Mouse (Mus musculus): Measurements from ENCODE around the gene Olfr143.

The Olfr143 gene

GRCm38 (mm10) chr9:38252474-38252873, at the start of gene Olfr143:
Olfr143 (plus strand) TSS chr9:38252774.
- no peak for DNase-seq

GRCm38 (mm10) chr9:38208065-38208464, 44.5 kb upstream of the Olfr143 start, which contains the start of gene Olfr893:
Olfr893 (plus strand) TSS chr9:38208365.
- DNase-seq: no peak

GRCm38 (mm10) chr9:38217755-38218154, 34.8 kb upstream of the Olfr143 start, which contains the start of gene Olfr894:
Olfr894 (plus strand) TSS chr9:38218055.
- no peak for DNase-seq

GRCm38 (mm10) chr9:38267551-38267950, 15.0 kb downstream of the Olfr143 start, which contains the start of gene Olfr895:
Olfr895 (plus strand) TSS chr9:38267851.
- no peak for DNase-seq

GRCm38 (mm10) chr9:38290807-38291206, 38.2 kb downstream of the Olfr143 start, which contains the start of gene Olfr896-ps1:
Olfr896-ps1 (plus strand) TSS chr9:38291107.
- DNase-seq: no peak
